Mouse (Mus musculus) retina, embryonic 14.5 days (tissue): ENCODE data around the gene Eif4b.
A peak's percentile ranks its signal among the peaks of the same experiment; 100 is the strongest.

Experiments
- DNase-seq: peaks from one replicate; pipeline ENCODE4 v3.0.0-alpha.2; 2015; ENCODE audit warnings: low spot score

The Eif4b gene

GRCm38 (mm10) chr15:102117461-102118443, 44.2 kb downstream of the Eif4b start:
- DNase-seq: no peak

GRCm38 (mm10) chr15:102118591-102118990, 45.0 kb downstream of the Eif4b start:
- no peak for DNase-seq

GRCm38 (mm10) chr15:102119121-102119830, 45.7 kb downstream of the Eif4b start:
- no peak for DNase-seq

GRCm38 (mm10) chr15:102119831-102120170, 46.2 kb downstream of the Eif4b start:
- DNase-seq: no peak

- no peak for DNase-seq
Measured at GRCm38 (mm10) chr15:102120530-102120929, 47.0 kb downstream of the Eif4b start.

GRCm38 (mm10) chr15:102126303-102126702, 52.7 kb downstream of the Eif4b start:
- no peak for DNase-seq

GRCm38 (mm10) chr15:102133314-102133713, 59.7 kb downstream of the Eif4b start:
- no peak for DNase-seq

GRCm38 (mm10) chr15:102134709-102135108, 61.1 kb downstream of the Eif4b start:
- no peak for DNase-seq

GRCm38 (mm10) chr15:102135522-102136128, 62.1 kb downstream of the Eif4b start:
- DNase-seq: no peak

GRCm38 (mm10) chr15:102136129-102136758, 62.7 kb downstream of the Eif4b start, which contains the start of gene Spryd3:
Gene Spryd3 (minus strand): TSS chr15:102136234.
- DNase-seq: peak; percentile 96

GRCm38 (mm10) chr15:102141120-102141519, 67.5 kb downstream of the Eif4b start:
- DNase-seq: no peak

- DNase-seq: no peak
Measured at GRCm38 (mm10) chr15:102142914-102143912, 69.6 kb downstream of the Eif4b start.

GRCm38 (mm10) chr15:102144274-102144711, 70.7 kb downstream of the Eif4b start, which contains the start of gene Igfbp6:
Gene Igfbp6 (plus strand): TSS chr15:102144362.
- peak; percentile 34 for DNase-seq

GRCm38 (mm10) chr15:102144726-102145125, 71.2 kb downstream of the Eif4b start:
- no peak for DNase-seq

- DNase-seq: no peak
Measured at GRCm38 (mm10) chr15:102145330-102145729, 71.8 kb downstream of the Eif4b start.

GRCm38 (mm10) chr15:102146089-102146488, 72.5 kb downstream of the Eif4b start:
- no peak for DNase-seq
